Mouse (Mus musculus): ENCODE results near the gene Fdxr. TPM values are rescaled to one million over a fixed set of nuclear protein-coding genes. Genes with fewer than 3 reads are reported as not detected.

The Fdxr gene
- total RNA-seq, 2 experiments from 2014 or later = 9.1 to 19.1 TPM

DNA sequence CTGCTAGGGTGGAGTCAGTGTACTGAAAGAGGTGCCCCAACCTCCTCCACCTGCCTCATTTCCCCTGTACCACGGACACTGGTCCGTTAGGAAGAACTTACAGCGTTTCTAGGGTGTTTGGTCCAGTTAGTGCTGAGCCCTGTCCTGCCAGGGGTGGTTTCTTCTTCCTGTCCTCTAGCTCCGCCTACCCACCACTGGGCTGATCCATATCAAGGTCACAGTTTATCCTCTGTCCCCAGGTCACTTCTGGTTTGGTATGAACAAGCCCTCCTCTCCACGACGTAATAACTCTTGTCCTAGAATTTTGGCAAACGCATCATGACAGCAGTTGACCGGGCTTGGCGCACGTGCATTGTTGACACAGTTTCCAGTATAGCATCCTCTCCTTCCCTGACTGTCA, 57.2 kb downstream of the Fdxr start:
- ATAC-seq (replicated peaks; ENCODE audit: poor library complexity) = peak; percentile 6; the same call in 1 of the 2 replicates

DNA sequence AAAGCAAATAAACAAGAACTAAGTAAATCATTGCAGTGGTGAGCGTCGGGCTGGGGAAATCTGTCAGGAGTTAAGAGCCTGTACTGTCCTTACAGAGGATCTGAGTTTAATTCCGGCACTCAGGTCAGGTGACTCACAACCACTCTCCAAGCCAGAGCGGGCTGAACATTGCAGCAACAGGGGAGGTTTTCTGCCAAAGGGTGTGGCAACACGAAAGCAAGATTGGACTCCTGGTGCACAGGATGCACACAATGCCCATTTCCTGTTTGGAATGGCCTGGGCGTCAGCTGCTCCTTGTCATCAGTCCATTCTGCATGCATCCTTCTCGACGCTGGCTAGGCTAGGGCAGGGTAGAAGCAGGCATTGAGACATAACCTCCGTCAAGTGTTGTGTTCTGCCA, 57.6 kb downstream of the Fdxr start:
- ATAC-seq (replicated peaks; ENCODE audit: poor library complexity) = peak; percentile 54

Other genes with a start within 250 kb of the Fdxr start
- 0.22 TPM in 1 of 2 replicates, not detected in the other for gene Cd300ld5, start 239.3 kb downstream of the Fdxr start, total RNA-seq (2015)
- gene Cd300ld5, start 239.3 kb downstream of the Fdxr start, total RNA-seq (2017) = not detected in 2 replicates
- 0.22 and 0.47 TPM in 2 replicates for gene Cd300ld3, start 228.6 kb downstream of the Fdxr start, total RNA-seq (2015)
- 0.78 TPM in 1 of 2 replicates, not detected in the other for gene Cd300ld3, start 228.6 kb downstream of the Fdxr start, total RNA-seq (2017)
- gene Cd300e, start 214.9 kb downstream of the Fdxr start, total RNA-seq (2015) = 0.17 and 0.42 TPM in 2 replicates
- 0.10 and 0.25 TPM in 2 replicates for gene Cd300e, start 214.9 kb downstream of the Fdxr start, total RNA-seq (2017)
- 4.6 and 9.6 TPM in 2 replicates for gene Rab37, start 185.6 kb downstream of the Fdxr start, total RNA-seq (2015)
- gene Rab37, start 185.6 kb downstream of the Fdxr start, total RNA-seq (2017) = 8.5 and 13.9 TPM in 2 replicates
- gene Cd300lf, start 143.1 kb downstream of the Fdxr start, total RNA-seq (2015) = 2.1 and 2.3 TPM in 2 replicates
- gene Cd300lf, start 143.1 kb downstream of the Fdxr start, total RNA-seq (2017) = 1.6 and 1.8 TPM in 2 replicates
- 51.4 TPM in 2 replicates for gene Slc9a3r1, start 113.7 kb downstream of the Fdxr start, total RNA-seq (2015)
- gene Slc9a3r1, start 113.7 kb downstream of the Fdxr start, total RNA-seq (2017) = 44.7 and 49.4 TPM in 2 replicates
- 7.8 and 8.3 TPM in 2 replicates for gene Tmem104, start 89.6 kb downstream of the Fdxr start, total RNA-seq (2015)
- 2.4 and 8.2 TPM in 2 replicates for gene Tmem104, start 89.6 kb downstream of the Fdxr start, total RNA-seq (2017)
- gene Nat9, start 89.2 kb downstream of the Fdxr start, total RNA-seq (2015) = 17.4 and 17.8 TPM in 2 replicates
- 20.2 and 25.5 TPM in 2 replicates for gene Nat9, start 89.2 kb downstream of the Fdxr start, total RNA-seq (2017)
- gene Grin2c, start 9.8 kb downstream of the Fdxr start, total RNA-seq (2015) = not detected in 2 replicates
- not detected in 2 replicates for gene Grin2c, start 9.8 kb downstream of the Fdxr start, total RNA-seq (2017)
- 0.30 and 0.71 TPM in 2 replicates for gene Fads6, start 20.6 kb upstream of the Fdxr start, total RNA-seq (2015)
- gene Fads6, start 20.6 kb upstream of the Fdxr start, total RNA-seq (2017) = 0.87 and 2.2 TPM in 2 replicates
- not detected in 2 replicates for gene Otop2, start 30.1 kb upstream of the Fdxr start, total RNA-seq (2015)
- not detected in 2 replicates for gene Otop2, start 30.1 kb upstream of the Fdxr start, total RNA-seq (2017)
- not detected in 2 replicates for gene Ush1g, start 45.0 kb upstream of the Fdxr start, total RNA-seq (2015)
- gene Ush1g, start 45.0 kb upstream of the Fdxr start, total RNA-seq (2017) = not detected in 2 replicates
- gene Otop3, start 57.7 kb upstream of the Fdxr start, total RNA-seq (2015) = not detected in 2 replicates
- not detected in 2 replicates for gene Otop3, start 57.7 kb upstream of the Fdxr start, total RNA-seq (2017)
- gene Hid1, start 90.7 kb upstream of the Fdxr start, total RNA-seq (2015) = 0.52 and 0.81 TPM in 2 replicates
- gene Hid1, start 90.7 kb upstream of the Fdxr start, total RNA-seq (2017) = 0.10 TPM in 1 of 2 replicates, not detected in the other
- 0.20 and 0.42 TPM in 2 replicates for gene Cdr2l, start 104.9 kb upstream of the Fdxr start, total RNA-seq (2015)
- gene Cdr2l, start 104.9 kb upstream of the Fdxr start, total RNA-seq (2017) = 0.08 and 0.34 TPM in 2 replicates
- 83.4 and 98.3 TPM in 2 replicates for gene Mrpl58, start 126.7 kb upstream of the Fdxr start, total RNA-seq (2015)
- gene Mrpl58, start 126.7 kb upstream of the Fdxr start, total RNA-seq (2017) = 81.1 and 96.4 TPM in 2 replicates
- gene Atp5h, start 142.9 kb upstream of the Fdxr start, total RNA-seq (2015) = 703 and 731 TPM in 2 replicates
- 770 and 871 TPM in 2 replicates for gene Atp5h, start 142.9 kb upstream of the Fdxr start, total RNA-seq (2017)
- gene Kctd2, start 143.1 kb upstream of the Fdxr start, total RNA-seq (2015) = 13.0 and 15.0 TPM in 2 replicates
- 9.0 and 17.0 TPM in 2 replicates for gene Kctd2, start 143.1 kb upstream of the Fdxr start, total RNA-seq (2017)
- gene Trim80, start 163.5 kb upstream of the Fdxr start, total RNA-seq (2015) = not detected in 2 replicates
- gene Trim80, start 163.5 kb upstream of the Fdxr start, total RNA-seq (2017) = not detected in 2 replicates
- gene Slc16a5, start 185.4 kb upstream of the Fdxr start, total RNA-seq (2015) = not detected in 2 replicates
- gene Slc16a5, start 185.4 kb upstream of the Fdxr start, total RNA-seq (2017) = not detected in 2 replicates
- 4.6 and 5.5 TPM in 2 replicates for gene Armc7, start 198.6 kb upstream of the Fdxr start, total RNA-seq (2015)
- gene Armc7, start 198.6 kb upstream of the Fdxr start, total RNA-seq (2017) = 5.1 and 9.0 TPM in 2 replicates
- gene Nt5c, start 214.8 kb upstream of the Fdxr start, total RNA-seq (2015) = 64.1 and 65.0 TPM in 2 replicates
- 105 and 112 TPM in 2 replicates for gene Nt5c, start 214.8 kb upstream of the Fdxr start, total RNA-seq (2017)
- gene Jpt1, start 237.3 kb upstream of the Fdxr start, total RNA-seq (2015) = 179 TPM in 2 replicates
- 143 and 157 TPM in 2 replicates for gene Jpt1, start 237.3 kb upstream of the Fdxr start, total RNA-seq (2017)

Data from megakaryocyte progenitor cell, adult 5-6 weeks (primary cell).